Mouse (Mus musculus) myocyte (in vitro differentiated cells): ENCODE measurements around the gene Fbxo45.

Source experiments
- MYOG ChIP-seq, 3 experiments: IDR thresholded peaks; one replicate each; pipeline ENCODE4 v1.6.1; 2011; ENCODE audit warnings: control low read depth in 2 of 3, low read depth in 2 of 3, mild to moderate bottlenecking in 2 of 3; ENCODE audit not compliant: insufficient read length in 2 of 3, control insufficient read depth in 1 of 3, insufficient read depth in 1 of 3
- POLR2A ChIP-seq: IDR thresholded peaks from one replicate; pipeline ENCODE4 v1.6.1; 2011; ENCODE audit warnings: low read depth, mild to moderate bottlenecking, control low read depth, moderate library complexity; ENCODE audit not compliant: insufficient read length
- REST ChIP-seq: IDR thresholded peaks from one replicate; pipeline ENCODE4 v1.6.1; 2011; ENCODE audit warnings: mild to moderate bottlenecking, control low read depth, moderate library complexity; ENCODE audit not compliant: insufficient read depth, insufficient read length
- TCF12 ChIP-seq: IDR thresholded peaks from one replicate; pipeline ENCODE4 v1.6.1; 2011; ENCODE audit warnings: mild to moderate bottlenecking, control low read depth; ENCODE audit not compliant: poor library complexity, insufficient read depth, severe bottlenecking
- USF1 ChIP-seq: IDR thresholded peaks from one replicate; pipeline ENCODE4 v1.6.1; 2011; ENCODE audit warnings: low read depth, mild to moderate bottlenecking, control low read depth, moderate library complexity

- TF ChIP-seq MYOG (IDR thresholded peaks at IDR 0.05; ENCODE audit: control insufficient read depth in 1 of 3, insufficient read depth in 1 of 3, insufficient read length in 2 of 3, low read depth in 2 of 3) (no peak), POLR2A (no peak), USF1 (no peak), TCF12 (no peak), REST (no peak)
Observed at GRCm38 (mm10) chr16:32201004-32201325, 46.0 kb downstream of the Fbxo45 start.
